Mouse (Mus musculus) megakaryocyte, adult 5-6 weeks (primary cell): Measurements from ENCODE around the gene Sgtb. TPM values are rescaled to one million over a fixed set of nuclear protein-coding genes. Genes with fewer than 3 reads are reported as not detected.

Experiments used
- ATAC-seq: 2 replicates; pipeline ENCODE4 v1.8.0; 2016; ENCODE audit warnings: mild to moderate bottlenecking, inconsistent platforms; ENCODE audit not compliant: poor library complexity, severe bottlenecking
- total RNA-seq, 2 experiments: library from RNA; stranded (forward) in 1 of 2; stranded (reverse) in 1 of 2; fragments of 153-499, 151-499 nt in 1 of 2; fragments of 221-1000, 200-1000 nt in 1 of 2; gene quantifications; 2 replicates each; pipeline versions ENCODE4 v1.2.3 to v1.2.4; 2015 to 2017

The Sgtb gene
- total RNA-seq (2015) (0.11 and 0.14 TPM in 2 replicates), total RNA-seq (2017) (0.40 and 0.65 TPM in 2 replicates)

DNA sequence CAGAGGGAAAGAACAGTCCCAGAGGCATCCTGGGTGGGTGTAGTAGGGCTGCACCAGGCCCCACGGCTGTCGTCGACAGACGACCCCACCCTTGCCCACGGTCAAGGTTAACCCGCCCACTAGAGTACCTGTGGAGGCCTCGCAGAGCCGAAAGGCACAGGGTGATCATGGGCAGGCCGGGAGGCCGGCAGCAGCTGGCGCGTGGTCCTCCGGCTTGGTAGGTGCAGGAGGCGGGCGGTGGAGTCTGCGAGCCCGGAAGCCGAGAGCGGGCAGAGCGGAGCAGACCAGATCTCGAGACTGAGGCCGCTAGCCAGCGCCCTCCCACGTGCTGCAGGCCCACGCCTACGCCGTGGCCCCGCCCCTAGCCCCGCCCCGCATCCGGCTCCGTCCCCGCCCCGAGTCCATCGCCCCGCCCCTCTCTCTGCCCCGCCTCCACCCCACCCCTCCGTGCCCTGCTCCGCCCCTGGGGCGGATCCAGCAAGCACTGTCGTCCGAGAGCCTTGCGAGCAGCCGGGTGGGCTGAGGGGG, at the start of gene Sgtb, which contains the start of gene Nln:
Sgtb (plus strand) TSS at position 454 of the 528 bp plus-strand sequence.
Nln (minus strand) TSS at position 327 of the 528 bp plus-strand sequence.
- ATAC-seq, result peak; percentile 88

DNA sequence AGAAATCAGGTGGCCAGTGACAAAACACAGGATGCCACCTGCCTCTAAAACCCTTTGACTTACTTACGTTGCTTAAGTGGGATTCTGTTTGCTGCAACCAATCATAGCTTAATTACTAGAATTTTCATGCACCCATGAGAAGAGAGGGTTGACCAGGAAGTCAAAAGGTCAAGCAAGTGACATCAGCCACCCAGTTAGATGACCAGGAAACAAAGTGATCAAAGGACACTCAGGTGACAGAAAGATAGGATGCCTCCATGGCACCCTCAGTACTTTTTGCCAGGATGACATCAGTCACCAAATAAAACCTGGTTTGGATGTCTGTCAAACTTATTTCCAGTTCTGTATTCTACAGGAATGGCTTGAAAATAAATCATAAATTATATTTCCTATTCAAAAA, 49.3 kb upstream of the Sgtb start:
- ATAC-seq, result no peak

DNA sequence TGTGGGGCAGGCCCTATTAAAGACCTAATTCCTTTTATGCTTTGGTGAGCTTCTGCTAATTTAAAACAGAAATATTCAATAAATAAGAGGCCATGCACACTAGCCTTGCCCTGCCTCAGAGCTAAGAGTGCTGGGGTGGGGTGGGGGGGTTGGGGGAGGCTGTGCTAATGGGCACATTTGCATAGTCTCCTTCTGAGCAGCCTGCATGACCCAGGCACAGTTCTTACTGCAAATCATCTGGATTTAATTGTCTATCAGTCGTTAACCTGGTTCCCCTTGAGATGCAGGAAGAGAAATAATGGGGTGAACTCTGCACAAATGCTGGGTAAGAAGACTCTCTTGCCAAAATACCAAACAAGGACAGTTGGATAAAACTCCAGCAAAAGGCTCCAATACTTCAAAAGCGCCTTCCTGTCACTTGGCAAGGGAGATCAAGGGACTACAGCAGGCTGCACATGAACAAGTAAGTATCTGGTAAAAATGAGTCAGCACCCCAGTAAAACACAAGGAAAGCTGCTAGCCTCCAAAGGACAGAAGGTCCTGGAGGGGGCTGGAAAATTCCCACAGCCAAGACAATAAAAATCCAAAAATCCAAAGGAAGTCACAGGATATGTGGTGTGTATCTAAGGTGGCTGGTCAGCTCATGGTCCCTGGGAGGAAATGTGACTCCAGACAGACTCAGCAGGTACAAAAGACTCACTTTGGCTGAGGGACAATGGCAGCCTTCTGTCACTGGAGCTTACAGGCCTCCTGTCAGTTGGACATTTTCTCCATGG, 47.4 kb upstream of the Sgtb start:
- ATAC-seq, result no peak

DNA sequence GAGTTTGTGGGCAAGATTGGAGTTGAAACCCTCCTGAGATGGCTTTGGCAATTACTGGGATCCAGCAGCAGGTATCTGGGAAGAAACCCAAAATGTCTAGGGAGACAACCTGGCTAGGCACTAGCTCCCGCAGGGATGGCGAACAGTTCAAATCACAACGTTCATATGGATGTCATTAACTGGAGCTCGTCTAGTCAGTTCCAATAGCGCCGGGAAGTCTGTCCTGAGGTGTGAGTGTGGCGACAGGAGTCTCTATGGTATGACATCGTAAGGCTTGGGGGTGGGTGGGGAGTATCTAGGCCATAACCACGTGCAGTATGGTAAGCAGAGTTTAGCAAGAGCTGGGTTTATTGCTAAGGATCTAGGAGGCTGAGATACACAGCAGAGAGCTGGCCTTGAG, 46.5 kb upstream of the Sgtb start:
- ATAC-seq, result no peak

DNA sequence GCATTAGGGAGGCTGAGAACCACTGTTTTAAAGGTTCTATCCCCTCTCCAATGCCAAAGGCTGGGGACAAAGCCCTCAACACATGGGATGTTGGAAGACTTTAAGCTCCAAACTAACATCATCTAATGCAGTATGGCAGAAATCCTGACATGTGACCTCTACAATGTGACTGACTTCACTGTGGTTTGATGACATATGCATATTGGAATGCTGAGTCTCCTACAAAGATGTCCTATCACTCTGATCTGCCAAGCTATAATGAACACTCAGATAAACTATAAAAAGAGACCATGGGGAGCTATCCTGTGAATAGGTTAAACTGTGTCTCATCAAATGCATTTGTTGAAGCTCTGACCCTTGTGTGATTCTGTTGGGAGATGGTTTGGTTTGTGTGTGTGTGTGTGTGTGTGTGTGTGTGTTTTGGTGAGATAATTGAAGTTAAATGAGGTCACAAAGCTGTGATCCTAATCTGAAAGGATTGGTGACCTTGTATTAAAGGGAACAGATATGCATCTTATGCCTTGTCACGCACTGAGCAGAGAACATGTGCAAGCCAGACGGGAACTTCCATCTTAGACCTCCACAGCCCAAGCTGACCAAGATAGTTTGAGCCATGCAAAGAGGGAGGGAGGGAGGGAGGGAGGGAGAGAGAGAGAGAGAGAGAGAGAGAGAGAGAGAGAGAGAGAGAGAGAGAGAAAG, 43.7 kb upstream of the Sgtb start:
- no peak for ATAC-seq

DNA sequence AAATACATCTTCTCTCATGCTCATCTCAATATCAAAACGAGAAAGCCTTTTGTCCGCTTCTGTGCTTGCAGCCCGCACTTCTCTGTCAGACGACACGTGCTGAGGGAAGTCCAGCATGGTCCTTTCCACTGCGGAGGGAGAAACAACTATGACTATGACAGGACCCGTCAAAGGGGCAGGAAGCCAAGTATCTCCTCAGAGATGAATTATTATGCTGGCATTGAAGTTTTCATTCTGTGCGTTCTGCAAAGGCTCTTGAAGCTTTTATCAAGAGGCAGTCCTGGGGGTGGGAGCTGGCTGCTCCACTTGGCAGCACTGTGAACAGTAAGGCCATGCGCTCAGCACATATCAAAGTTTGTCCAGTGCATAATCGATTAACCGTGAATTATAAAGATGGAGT, 40.3 kb upstream of the Sgtb start:
- no peak for ATAC-seq

DNA sequence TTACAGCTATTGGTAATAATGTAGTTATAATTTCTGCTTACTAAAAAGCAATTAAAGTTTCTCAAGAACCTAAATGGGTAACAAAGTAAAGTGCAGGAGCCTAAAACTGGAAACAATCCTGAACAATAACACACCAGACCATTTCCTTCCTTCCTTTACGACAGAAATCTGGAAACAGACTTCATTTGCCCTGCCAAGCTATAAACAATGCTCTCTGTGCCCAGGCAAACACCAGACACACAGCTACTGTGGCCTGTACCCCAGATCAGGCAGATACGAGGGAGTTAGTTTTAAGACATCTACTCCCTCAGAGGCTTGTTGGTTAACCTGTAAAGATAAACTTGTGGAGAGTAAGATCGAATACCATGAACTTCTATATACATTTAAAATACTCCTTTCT, 38.8 kb upstream of the Sgtb start:
- no peak for ATAC-seq

DNA sequence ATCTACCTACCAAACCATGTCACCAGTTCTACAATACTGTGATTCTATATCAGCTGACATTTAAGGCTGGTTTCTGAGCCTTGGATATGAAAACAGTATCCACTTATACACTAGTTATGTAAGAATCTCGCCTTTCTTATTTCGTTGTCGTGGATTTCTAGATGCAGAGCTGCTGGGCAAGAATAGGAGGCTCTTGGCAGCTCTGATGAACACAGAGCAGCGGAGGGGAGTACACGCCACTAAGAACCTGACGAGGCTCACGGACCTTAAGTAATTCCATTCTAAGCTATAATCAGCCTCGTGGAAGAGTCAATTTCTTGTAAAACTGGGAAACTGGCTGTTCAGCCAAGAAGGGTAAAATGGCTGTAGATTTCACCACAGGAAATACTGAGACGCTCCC, 37.2 kb upstream of the Sgtb start:
- no peak for ATAC-seq

DNA sequence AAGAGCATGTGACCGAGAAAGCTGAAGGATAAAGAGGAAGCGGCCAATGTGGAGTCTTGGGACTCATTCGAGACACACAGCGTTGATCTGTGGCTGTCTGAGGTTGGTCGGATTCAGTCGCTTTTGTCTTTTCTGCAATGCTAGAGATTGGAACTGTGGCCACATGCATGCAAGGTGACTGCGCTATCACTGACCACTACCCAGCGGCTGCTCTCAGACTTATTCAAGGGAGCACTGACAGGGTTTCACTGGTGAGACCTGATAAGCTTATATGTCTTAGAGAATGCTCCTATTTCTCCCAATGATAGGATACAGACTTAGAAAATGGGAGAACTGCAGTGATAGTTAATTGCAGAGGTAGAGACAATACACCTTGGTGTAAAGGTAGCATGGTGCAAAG, 35.3 kb upstream of the Sgtb start:
- no peak for ATAC-seq

DNA sequence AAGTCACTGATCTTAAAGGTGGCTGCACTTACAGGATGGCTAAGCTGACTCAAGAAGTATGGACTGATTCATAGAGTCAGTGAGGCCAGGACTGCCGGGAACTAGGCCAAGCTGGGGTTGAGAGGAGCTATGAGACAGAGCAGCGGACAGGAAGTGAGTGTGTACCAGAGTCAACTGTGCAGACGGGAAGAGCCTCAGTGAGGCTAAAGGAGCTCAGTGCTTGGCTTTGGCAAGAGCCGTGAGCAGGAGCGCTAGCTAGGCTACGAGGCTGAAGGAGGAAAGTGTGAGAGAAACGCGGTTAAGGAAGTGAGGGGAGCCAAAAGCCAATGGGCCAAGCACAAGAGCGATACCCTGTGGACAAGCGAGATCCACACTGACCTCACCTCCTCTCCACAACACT, 34.8 kb upstream of the Sgtb start:
- peak; percentile 48; the same call in 1 of the 2 replicates for ATAC-seq

DNA sequence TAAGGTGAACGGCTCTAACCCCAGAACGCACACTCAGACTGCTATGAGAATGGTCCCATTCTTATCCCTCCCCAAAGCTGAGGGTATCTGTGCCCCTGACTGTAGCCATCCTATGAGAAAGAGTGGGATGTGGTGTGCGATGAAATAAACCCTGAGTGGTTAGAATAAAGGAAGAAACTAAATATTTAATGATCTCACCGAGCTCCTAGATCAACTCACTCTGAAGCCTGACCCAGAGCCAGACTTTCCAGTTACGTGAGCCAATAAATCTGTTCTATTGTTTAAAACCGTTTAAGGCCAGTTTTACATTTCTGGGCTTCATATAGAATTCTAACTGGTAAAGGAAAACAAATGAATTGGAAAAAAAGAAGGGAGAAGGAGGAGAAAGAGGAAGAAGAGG, 32.5 kb upstream of the Sgtb start:
- ATAC-seq, result no peak

DNA sequence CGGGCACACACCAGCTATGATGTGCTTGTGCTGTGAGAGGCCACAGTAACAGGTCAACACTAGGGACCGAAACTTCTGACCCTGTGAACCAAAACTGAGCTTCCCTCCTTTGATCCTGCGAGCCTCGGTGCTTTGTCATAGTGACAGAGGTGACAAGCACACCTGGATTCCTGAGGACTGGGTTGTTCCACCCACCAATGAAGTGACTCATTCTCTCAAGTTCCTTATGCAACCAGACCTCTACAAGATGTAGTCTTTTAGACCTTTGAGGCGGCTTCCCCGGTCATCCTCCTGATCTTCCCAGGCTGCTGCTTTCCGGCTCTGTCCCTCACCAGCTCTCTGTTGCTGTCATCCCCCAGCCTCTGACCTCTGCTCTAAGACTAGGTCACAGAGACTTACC, 27.0 kb upstream of the Sgtb start:
- ATAC-seq, result no peak

DNA sequence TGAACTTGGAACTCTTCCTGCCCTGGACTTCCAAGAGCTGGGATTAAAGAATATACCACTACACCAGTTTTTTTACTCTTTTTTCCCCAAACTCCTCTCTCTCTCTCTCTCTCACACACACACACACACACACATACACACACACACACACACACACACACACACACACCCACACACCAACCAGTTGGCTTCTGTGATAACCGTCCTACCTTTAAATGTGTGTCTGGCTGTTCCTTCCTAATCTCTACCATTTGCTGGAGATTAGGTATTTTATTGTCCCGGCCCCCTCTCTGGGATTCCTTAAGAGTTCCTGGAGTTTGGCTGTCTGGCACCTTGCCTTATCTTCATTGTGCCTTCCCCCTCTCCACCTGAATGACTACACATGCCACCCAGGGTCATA, 24.9 kb upstream of the Sgtb start:
- no peak for ATAC-seq

DNA sequence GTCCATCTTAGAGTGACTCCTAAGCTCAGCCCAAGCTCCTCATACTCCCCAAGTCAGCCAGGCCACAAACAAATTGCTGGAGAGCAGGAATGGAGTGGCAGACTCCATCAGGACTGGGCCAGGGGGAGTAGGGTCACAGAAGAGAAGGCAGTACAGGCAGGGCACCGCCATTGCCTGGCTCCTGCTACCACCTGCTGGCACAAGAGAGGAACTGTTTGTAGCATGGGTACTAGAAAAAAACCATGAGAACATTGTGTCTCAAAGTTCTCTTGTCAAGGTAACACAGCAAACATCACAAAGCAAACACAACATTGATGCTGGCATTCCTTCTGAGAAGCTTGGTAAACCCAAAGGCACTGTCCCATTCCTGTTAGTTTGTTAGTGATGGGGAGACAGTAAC, 20.2 kb upstream of the Sgtb start:
- peak; percentile 84 for ATAC-seq

DNA sequence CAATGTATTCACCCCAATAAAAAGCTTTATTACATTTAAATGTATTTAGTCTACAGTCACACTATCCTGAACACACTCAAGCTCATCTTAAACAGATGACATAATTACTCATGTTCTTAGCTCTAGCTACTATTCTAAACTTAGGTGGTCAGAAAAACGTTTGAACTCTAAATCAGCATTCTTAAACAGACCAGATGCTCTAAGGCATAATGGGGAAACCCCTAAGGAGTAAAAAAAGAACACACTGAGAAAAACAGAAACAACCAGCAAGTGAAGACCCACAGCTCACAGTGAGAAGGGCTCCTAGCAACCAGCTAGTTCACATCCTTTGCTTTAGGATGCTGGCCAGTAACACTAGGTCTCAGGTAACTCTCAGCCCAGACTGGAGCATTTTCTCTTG, 17.8 kb upstream of the Sgtb start:
- ATAC-seq, result no peak

DNA sequence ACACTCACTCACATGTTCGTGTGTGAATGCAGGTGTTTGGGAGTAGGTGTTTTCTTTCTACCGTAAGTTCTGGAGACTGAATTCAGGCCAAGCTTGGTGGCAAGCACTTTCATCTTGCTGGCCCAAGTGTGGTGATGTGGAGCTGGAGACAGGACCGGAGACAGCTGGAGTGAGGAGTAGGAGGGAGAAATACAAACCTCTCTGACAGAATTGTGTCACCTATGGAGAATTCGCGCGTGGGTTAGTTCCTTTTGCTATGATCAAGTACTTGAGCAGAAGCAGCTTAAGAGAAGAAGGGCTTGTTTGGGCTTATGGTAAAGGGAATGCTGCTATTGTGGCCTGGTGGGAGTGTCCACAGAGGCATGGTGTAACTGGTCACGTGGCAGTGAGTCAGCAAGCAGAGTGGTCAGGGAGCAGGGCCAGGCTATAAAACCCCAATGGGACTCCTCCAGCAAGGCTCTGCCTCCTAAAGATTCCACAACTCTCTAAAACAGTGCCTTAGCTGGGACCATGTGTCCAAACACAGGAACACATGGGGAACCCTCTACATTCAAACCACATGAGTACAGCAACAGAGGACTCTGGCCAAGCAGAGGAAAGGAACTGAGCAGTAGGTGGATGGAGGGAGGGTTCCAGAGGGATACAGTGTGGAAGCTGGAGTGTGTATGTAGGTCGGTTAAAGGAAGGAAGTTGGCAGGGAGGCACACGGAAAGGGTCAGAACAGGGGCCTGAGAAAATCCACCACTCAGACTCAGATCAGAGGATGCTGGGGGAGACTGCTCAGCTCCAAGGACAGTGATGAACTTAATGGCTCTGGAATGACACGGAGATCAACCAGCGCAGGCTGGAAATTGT, 14.8 kb upstream of the Sgtb start:
- peak; percentile 86 for ATAC-seq

DNA sequence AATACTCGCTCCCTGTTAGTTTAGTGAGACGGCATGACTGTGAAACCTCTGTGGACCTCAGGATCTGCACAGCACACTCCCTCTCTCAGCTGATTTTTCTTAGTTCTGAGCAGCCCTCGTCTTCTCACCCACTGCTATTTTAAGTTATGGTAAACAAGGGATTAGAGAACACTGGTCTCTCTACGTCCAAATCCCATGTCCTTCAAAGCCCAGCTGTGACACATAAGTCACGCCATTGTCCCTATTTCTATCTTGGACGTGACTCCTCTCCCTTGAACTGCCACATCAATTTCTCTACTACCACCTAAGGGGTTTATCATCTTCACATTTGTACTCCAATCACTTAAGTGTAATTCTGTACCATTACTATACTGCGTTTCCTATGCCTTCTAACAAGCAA, 13.6 kb upstream of the Sgtb start:
- no peak for ATAC-seq

DNA sequence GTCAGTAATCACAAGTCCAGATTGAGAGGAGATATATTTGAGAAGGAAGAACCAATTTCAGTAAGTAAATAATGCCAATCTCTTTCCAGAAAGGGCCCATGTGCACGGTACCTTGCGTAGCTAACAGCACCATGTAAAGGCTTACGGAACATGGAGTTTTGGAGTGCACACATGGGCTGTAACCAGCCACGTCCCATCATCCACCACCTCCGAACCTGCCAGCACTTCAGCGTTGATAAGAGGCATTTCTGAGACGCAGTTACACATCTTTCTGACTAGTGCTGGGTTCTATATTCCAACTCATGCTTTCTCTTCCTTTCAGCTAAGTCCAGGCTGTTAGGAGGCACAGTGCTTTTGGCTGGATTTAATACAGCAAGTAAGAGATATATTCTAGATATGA, 12.4 kb upstream of the Sgtb start:
- no peak for ATAC-seq

DNA sequence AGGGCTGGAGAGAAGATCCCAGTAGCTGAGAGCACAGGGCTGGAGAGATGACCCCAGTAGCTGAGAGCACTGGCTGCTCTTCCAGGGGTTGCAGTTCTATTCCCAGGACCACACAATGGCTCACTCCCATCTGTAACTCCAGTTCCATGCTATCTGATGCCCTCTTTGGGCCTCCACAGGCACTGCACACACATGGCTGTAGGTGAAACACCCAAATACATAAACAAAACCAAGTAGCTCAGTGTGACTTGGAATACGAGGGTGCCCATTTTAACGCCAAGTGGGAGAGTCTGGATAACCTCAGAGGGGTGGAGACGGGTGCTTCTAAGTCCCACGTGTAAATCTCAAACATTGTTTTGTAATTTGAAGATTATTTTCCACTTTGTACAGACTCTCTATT, 9.1 kb upstream of the Sgtb start:
- ATAC-seq, result peak; percentile 27; the same call in 1 of the 2 replicates

DNA sequence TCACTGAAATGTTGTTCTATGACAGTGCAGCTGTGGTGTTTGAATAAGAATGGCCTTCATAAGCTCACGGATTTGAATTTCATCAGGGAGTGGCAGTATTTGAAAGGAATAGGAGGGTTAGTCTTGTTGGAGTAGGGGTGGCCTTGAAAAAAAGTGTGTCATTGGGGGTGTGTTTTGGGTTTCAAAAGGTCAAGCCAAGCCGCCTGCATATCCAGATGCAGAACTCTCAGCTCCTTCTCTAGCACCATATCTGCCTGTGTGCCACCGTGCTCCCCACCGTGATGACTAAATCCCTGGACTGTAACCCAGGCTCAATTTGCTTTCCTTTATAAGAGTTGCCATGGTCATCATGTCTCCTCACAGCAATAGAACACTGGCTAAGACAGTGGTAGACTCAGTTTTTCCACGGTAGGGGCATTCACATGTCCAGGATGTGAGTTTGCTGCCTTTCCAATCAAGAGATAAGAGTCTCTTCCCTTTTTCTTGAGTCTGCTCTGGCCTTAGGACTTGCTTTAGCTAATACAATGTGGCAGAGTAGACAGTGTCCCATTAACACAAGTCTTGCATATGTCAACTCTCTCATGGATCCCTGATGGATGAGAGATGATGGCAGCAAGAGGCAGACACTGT, 7.8 kb upstream of the Sgtb start:
- ATAC-seq, result no peak
